Mouse (Mus musculus): ENCODE measurements at regions not wholly inside any gene's neighbourhood (a gene's known extent, or its start where the extent isn't known, plus 50 kb on each side); places are given as distances from the start of the nearest gene placed in this dataset.

GRCm38 (mm10) chr1:157707256-157707655 is 200.7 kb downstream of the Sec16b start:
- H3ac ChIP-seq (ENCODE audit: control insufficient read depth, insufficient read length, low read depth) = no peak overlapping the region
- no peaks in the 10 kb centered on the region for H3K27me3 ChIP-seq (ENCODE audit: control insufficient read depth, insufficient read depth, insufficient read length)
- no peaks in the 10 kb centered on the region for H3K79me3 ChIP-seq (ENCODE audit: low read depth)
- TF ChIP-seq MYOD1 (IDR thresholded peaks at IDR 0.05; ENCODE audit: control insufficient read depth, insufficient read length, low read depth) (no peak), FOSL1 (IDR thresholded peaks at IDR 0.05; ENCODE audit: insufficient read depth, low read length, poor library complexity, severe bottlenecking) (no peak), MAX (IDR thresholded peaks at IDR 0.05) (no peak), MYOG (IDR thresholded peaks at IDR 0.05; ENCODE audit: control insufficient read depth, extremely low read depth, insufficient read length) (no peak), USF1 (IDR thresholded peaks at IDR 0.05; ENCODE audit: low read depth) (no peak), CEBPB (IDR thresholded peaks at IDR 0.05; ENCODE audit: low read depth) (no peak), CTCF (IDR thresholded peaks at IDR 0.05; ENCODE audit: control insufficient read depth, insufficient read depth, insufficient read length) (no peak)
- no peak overlapping the region for H3K4me3 ChIP-seq (ENCODE audit: insufficient read depth, poor library complexity, severe bottlenecking)
- no peaks in the 10 kb centered on the region for H3K79me2 ChIP-seq (ENCODE audit: control insufficient read depth, insufficient read depth)
- H3K36me3 ChIP-seq (ENCODE audit: control insufficient read depth, insufficient read depth) = no peaks in the 10 kb centered on the region

DNA sequence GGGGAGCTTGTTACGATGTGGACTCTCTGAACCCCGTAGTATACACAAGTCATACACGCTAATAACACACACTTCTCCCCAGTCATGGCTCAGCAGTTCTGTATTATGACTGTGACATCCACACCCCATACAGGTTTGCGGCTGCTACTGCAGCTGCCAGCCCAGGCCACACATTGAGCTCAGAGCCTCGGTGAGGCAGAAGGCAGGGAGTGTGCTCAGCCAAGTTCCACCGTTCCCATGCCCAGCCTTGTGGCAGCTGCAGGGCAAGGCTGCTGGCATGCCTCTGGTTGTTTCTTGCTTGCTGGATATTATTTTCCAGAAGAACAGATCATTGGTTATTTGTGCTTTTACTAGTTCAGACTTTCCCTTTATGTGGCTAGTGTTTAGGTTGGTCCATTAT is 202.6 kb downstream of the Sec16b start:
- Histone ChIP-seq H3ac (ENCODE audit: control insufficient read depth, insufficient read length, low read depth) (no peak overlapping the region), H3K36me3 (ENCODE audit: control insufficient read depth, insufficient read depth) (no peaks in the 10 kb centered on the region), H3K79me3 (ENCODE audit: low read depth) (no peaks in the 10 kb centered on the region), H3K79me2 (ENCODE audit: control insufficient read depth, insufficient read depth) (no peaks in the 10 kb centered on the region), H3K27me3 (ENCODE audit: control insufficient read depth, insufficient read depth, insufficient read length) (no peaks in the 10 kb centered on the region), H3K4me3 (ENCODE audit: insufficient read depth, poor library complexity, severe bottlenecking) (no peak overlapping the region)
- TF ChIP-seq MAX (IDR thresholded peaks at IDR 0.05) = no peak
- no peak for TF ChIP-seq FOSL1 (IDR thresholded peaks at IDR 0.05; ENCODE audit: insufficient read depth, low read length, poor library complexity, severe bottlenecking)
- TF ChIP-seq MYOD1 (IDR thresholded peaks at IDR 0.05; ENCODE audit: control insufficient read depth, insufficient read length, low read depth) = no peak
- TF ChIP-seq CTCF (IDR thresholded peaks at IDR 0.05; ENCODE audit: control insufficient read depth, insufficient read depth, insufficient read length) = no peak
- no peak for TF ChIP-seq CEBPB (IDR thresholded peaks at IDR 0.05; ENCODE audit: low read depth)
- no peak for TF ChIP-seq USF1 (IDR thresholded peaks at IDR 0.05; ENCODE audit: low read depth)
- no peak for TF ChIP-seq MYOG (IDR thresholded peaks at IDR 0.05; ENCODE audit: control insufficient read depth, extremely low read depth, insufficient read length)

DNA sequence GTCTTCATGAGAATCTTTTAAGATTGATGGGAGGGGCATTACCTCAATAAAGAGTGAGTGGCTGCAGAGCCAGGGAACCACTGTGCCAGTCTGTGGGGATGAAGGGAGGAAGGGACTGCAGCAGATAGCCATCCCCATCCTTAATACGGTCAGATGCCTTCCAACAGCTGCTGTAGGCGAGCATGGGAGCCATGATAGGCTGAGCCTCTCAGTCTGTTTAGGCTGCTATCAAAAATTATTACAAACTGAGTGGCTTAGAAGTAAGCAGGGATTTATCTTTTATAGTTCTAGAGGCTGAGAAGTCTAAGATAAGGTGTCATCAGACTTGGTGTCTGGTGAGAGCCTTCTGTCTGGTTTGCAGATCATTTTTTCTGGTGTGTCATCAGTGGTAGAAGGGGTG is 204.3 kb downstream of the Sec16b start:
- Histone ChIP-seq H3K4me3 (ENCODE audit: insufficient read depth, poor library complexity, severe bottlenecking) (no peak overlapping the region), H3K36me3 (ENCODE audit: control insufficient read depth, insufficient read depth) (no peaks in the 10 kb centered on the region), H3K79me3 (ENCODE audit: low read depth) (no peaks in the 10 kb centered on the region), H3K79me2 (ENCODE audit: control insufficient read depth, insufficient read depth) (no peaks in the 10 kb centered on the region), H3K27me3 (ENCODE audit: control insufficient read depth, insufficient read depth, insufficient read length) (no peaks in the 10 kb centered on the region), H3ac (ENCODE audit: control insufficient read depth, insufficient read length, low read depth) (no peak overlapping the region)
- TF ChIP-seq MYOD1 (IDR thresholded peaks at IDR 0.05; ENCODE audit: control insufficient read depth, insufficient read length, low read depth) (no peak), CTCF (IDR thresholded peaks at IDR 0.05; ENCODE audit: control insufficient read depth, insufficient read depth, insufficient read length) (no peak), USF1 (IDR thresholded peaks at IDR 0.05; ENCODE audit: low read depth) (no peak), MYOG (IDR thresholded peaks at IDR 0.05; ENCODE audit: control insufficient read depth, extremely low read depth, insufficient read length) (no peak), FOSL1 (IDR thresholded peaks at IDR 0.05; ENCODE audit: insufficient read depth, low read length, poor library complexity, severe bottlenecking) (no peak), MAX (IDR thresholded peaks at IDR 0.05) (no peak), CEBPB (IDR thresholded peaks at IDR 0.05; ENCODE audit: low read depth) (no peak)

DNA sequence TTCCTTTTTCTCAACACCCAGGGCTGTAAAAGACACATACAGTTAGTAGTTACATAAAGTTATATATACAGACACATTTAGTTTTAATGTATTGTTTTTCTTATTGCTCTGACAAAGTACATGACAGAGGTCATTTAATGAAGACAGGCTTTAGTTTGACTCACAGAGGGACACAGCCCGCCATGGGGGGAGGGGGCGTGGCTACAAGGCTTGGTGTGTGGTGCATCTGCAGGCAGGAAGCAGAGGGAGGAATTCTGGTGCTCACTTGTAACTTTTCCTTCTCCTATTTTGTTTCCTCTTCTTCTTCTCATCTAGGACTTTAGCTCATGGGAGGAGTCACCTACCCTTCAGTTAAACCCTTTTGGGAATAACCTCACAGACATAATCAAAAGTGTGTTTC is 206.0 kb downstream of the Sec16b start:
- H3K27me3 ChIP-seq (ENCODE audit: control insufficient read depth, insufficient read depth, insufficient read length) = no peaks in the 10 kb centered on the region
- no peak overlapping the region for H3K4me3 ChIP-seq (ENCODE audit: insufficient read depth, poor library complexity, severe bottlenecking)
- no peak overlapping the region for H3ac ChIP-seq (ENCODE audit: control insufficient read depth, insufficient read length, low read depth)
- H3K79me3 ChIP-seq (ENCODE audit: low read depth) = no peaks in the 10 kb centered on the region
- H3K36me3 ChIP-seq (ENCODE audit: control insufficient read depth, insufficient read depth) = no peaks in the 10 kb centered on the region
- no peak for TF ChIP-seq MYOD1 (IDR thresholded peaks at IDR 0.05; ENCODE audit: control insufficient read depth, insufficient read length, low read depth)
- no peak for TF ChIP-seq MYOG (IDR thresholded peaks at IDR 0.05; ENCODE audit: control insufficient read depth, extremely low read depth, insufficient read length)
- TF ChIP-seq USF1 (IDR thresholded peaks at IDR 0.05; ENCODE audit: low read depth) = no peak
- TF ChIP-seq FOSL1 (IDR thresholded peaks at IDR 0.05; ENCODE audit: insufficient read depth, low read length, poor library complexity, severe bottlenecking) = no peak
- TF ChIP-seq CEBPB (IDR thresholded peaks at IDR 0.05; ENCODE audit: low read depth) = no peak
- TF ChIP-seq CTCF (IDR thresholded peaks at IDR 0.05; ENCODE audit: control insufficient read depth, insufficient read depth, insufficient read length) = no peak
- TF ChIP-seq MAX (IDR thresholded peaks at IDR 0.05) = no peak
- H3K79me2 ChIP-seq (ENCODE audit: control insufficient read depth, insufficient read depth) = no peaks in the 10 kb centered on the region

DNA sequence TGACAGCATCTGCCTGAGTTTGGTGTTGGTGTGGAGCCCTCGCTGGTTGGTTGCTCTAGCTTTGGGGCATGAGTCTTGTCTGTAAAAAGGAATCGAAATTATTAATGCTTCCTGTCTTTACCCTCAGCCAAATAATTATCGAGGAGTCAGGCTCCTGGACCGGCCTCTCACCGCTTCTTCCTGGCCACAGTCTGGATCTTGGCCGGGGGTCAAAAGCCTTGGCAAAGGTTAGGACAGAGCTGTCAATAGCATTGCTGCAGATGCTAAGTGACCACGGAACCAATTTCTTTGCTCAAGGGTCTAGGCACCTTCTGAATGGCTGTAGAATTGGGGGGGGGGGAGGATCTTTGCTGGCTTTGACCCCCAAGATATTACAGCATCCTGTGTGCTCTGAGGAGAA is 207.3 kb downstream of the Sec16b start:
- H3K27me3 ChIP-seq (ENCODE audit: control insufficient read depth, insufficient read depth, insufficient read length) = no peaks in the 10 kb centered on the region

GRCm38 (mm10) chr1:157715632-157716031 is 209.1 kb downstream of the Sec16b start:
- no peak overlapping the region for H3ac ChIP-seq (ENCODE audit: control insufficient read depth, insufficient read length, low read depth)
- TF ChIP-seq FOSL1 (IDR thresholded peaks at IDR 0.05; ENCODE audit: insufficient read depth, low read length, poor library complexity, severe bottlenecking) (no peak), CEBPB (IDR thresholded peaks at IDR 0.05; ENCODE audit: low read depth) (no peak), MAX (IDR thresholded peaks at IDR 0.05) (no peak)
- no peaks in the 10 kb centered on the region for H3K36me3 ChIP-seq (ENCODE audit: control insufficient read depth, insufficient read depth)
- H3K4me3 ChIP-seq (ENCODE audit: insufficient read depth, poor library complexity, severe bottlenecking) = no peak overlapping the region
- H3K79me2 ChIP-seq (ENCODE audit: control insufficient read depth, insufficient read depth) = no peaks in the 10 kb centered on the region
- H3K27me3 ChIP-seq (ENCODE audit: control insufficient read depth, insufficient read depth, insufficient read length) = no peaks in the 10 kb centered on the region
- H3K79me3 ChIP-seq (ENCODE audit: low read depth) = no peaks in the 10 kb centered on the region

More for the DNA sequence above, 207.3 kb downstream of the Sec16b start:
- TF ChIP-seq USF1 (IDR thresholded peaks at IDR 0.05; ENCODE audit: low read depth) = no peak
- TF ChIP-seq MAX (IDR thresholded peaks at IDR 0.05) = no peak
- TF ChIP-seq MYOD1 (IDR thresholded peaks at IDR 0.05; ENCODE audit: control insufficient read depth, insufficient read length, low read depth) = no peak
- no peak for TF ChIP-seq CEBPB (IDR thresholded peaks at IDR 0.05; ENCODE audit: low read depth)
- TF ChIP-seq FOSL1 (IDR thresholded peaks at IDR 0.05; ENCODE audit: insufficient read depth, low read length, poor library complexity, severe bottlenecking) = no peak
- TF ChIP-seq MYOG (IDR thresholded peaks at IDR 0.05; ENCODE audit: control insufficient read depth, extremely low read depth, insufficient read length) = no peak
- no peak for TF ChIP-seq CTCF (IDR thresholded peaks at IDR 0.05; ENCODE audit: control insufficient read depth, insufficient read depth, insufficient read length)
- Histone ChIP-seq H3ac (ENCODE audit: control insufficient read depth, insufficient read length, low read depth) (no peak overlapping the region), H3K36me3 (ENCODE audit: control insufficient read depth, insufficient read depth) (no peaks in the 10 kb centered on the region), H3K79me2 (ENCODE audit: control insufficient read depth, insufficient read depth) (no peaks in the 10 kb centered on the region), H3K79me3 (ENCODE audit: low read depth) (no peaks in the 10 kb centered on the region), H3K4me3 (ENCODE audit: insufficient read depth, poor library complexity, severe bottlenecking) (no peak overlapping the region)
